Mouse (Mus musculus): ENCODE measurements around the gene Aox3. TPM values are rescaled to one million over a fixed set of nuclear protein-coding genes. Genes with fewer than 3 reads are reported as not detected.

Aox3 gene
- polyA plus RNA-seq, 1 experiment from 2014 or later, result 0.10 TPM

GRCm38 (mm10) chr1:58195541-58195940, 82.6 kb downstream of the Aox3 start:
- ChIA-PET CTCF (no interaction called here), POLR2A (no interaction called here)
- peaks cover 21% of the 10 kb centered on the region for H3K27me3 ChIP-seq
- in situ Hi-C loops (cut with MboI; ENCODE audit: low pct_unique_long_range_greater_than_20kb), result no loop called here
- no peak for TF ChIP-seq CTCF (IDR thresholded peaks at IDR 0.05)
- DNase-seq (ENCODE audit: low read depth, low spot score) (no peak), ATAC-seq (no peak)

GRCm38 (mm10) chr1:58197023-58197422, 84.1 kb downstream of the Aox3 start:
- no peak for TF ChIP-seq CTCF (IDR thresholded peaks at IDR 0.05)
- in situ Hi-C loops (cut with MboI; ENCODE audit: low pct_unique_long_range_greater_than_20kb), result no loop called here
- H3K27me3 ChIP-seq, result peaks cover 18% of the 10 kb centered on the region
- DNase-seq (ENCODE audit: low read depth, low spot score) (no peak), ATAC-seq (no peak)
- ChIA-PET POLR2A (no interaction called here), CTCF (no interaction called here)

- CTCF ChIA-PET, result no interaction called here
- in situ Hi-C loops (cut with MboI; ENCODE audit: low pct_unique_long_range_greater_than_20kb), result no loop called here
- ATAC-seq (no peak), DNase-seq (ENCODE audit: low read depth, low spot score) (no peak)
- POLR2A ChIA-PET, result no interaction called here
- no peak for TF ChIP-seq CTCF (IDR thresholded peaks at IDR 0.05)
- peaks cover 23% of the 10 kb centered on the region for H3K27me3 ChIP-seq
Observed at GRCm38 (mm10) chr1:58198386-58198785, 85.5 kb downstream of the Aox3 start.

DNA sequence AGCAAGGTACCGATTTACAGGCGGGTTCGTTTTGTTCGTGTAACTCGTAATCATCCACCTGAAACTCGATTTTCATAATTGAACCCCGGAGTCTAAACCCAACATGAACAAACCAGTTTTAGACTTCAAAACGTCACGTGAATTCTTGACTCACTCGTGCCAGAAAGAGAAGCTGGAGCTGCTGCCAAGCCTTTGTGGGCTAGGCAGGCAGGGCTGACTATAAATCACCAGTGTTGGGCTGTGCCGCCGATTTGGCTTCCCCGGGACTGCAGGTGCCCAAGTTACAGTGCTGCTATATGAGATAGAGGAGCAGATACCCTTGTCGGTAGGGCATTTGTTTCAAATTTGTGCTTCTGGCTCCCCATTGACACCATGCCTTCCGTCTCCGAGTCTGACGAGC, 97.3 kb downstream of the Aox3 start, which contains the start of gene Aox4:
TSS of gene Aox4 (plus strand) at position 195 of the 400 bp plus-strand sequence.
- POLR2A ChIA-PET, result no interaction called here
- TF ChIP-seq CTCF (IDR thresholded peaks at IDR 0.05), result no peak
- DNase-seq (ENCODE audit: low read depth, low spot score), result peak; percentile 10

DNA sequence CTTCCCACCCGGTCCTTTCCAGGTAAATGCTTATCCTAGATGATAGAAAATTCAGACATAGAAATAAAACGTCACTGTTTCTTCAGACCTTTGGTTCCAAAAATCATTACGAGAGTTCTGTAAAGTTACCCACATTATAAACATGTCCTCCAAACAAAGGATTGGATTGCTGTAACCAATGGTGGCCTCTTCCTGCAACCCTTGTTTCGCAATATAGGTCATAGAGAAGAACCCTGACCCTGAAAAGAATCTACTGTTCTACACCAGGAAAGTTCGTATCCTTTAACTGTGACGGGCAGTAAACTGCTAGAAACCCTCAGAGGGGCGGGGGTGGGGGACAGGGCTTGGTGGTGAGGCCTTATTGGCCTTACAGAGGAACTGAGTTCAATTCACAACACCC, 99.9 kb downstream of the Aox3 start:
- DNase-seq (ENCODE audit: low read depth, low spot score) (no peak), ATAC-seq (no peak)
- TF ChIP-seq CTCF (IDR thresholded peaks at IDR 0.05), result no peak
- ChIA-PET POLR2A (no interaction called here), CTCF (no interaction called here)
- peaks cover 5% of the 10 kb centered on the region for H3K27me3 ChIP-seq
- in situ Hi-C loops (cut with MboI; ENCODE audit: low pct_unique_long_range_greater_than_20kb), result no loop called here

More for the DNA sequence above, 97.3 kb downstream of the Aox3 start, which contains the start of gene Aox4:
- peaks cover 7% of the 10 kb centered on the region for H3K27me3 ChIP-seq
- CTCF ChIA-PET, result no interaction called here
- no peak for ATAC-seq
- in situ Hi-C loops (cut with MboI; ENCODE audit: low pct_unique_long_range_greater_than_20kb), result no loop called here

DNA sequence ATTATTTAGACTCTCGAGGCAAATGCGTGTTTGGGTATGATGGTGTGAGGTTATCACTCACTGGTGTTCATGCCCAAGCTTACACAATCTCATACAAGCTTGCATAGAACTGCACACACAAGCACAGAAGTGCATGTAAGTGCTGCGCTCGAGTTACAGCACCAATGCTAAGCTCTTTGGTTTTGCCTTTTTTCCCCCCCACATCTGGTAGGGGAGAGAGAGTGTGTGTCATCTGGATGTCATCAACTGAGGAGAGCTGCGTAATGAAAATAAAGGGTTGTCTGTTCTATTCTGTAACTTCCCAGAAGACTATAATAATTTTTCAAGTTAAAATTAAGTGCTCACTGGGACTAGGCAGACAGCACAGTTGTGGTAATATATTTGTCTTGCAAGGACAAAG, 100.9 kb downstream of the Aox3 start:
- CTCF ChIA-PET, result no interaction called here
- peaks cover 5% of the 10 kb centered on the region for H3K27me3 ChIP-seq
- DNase-seq (ENCODE audit: low read depth, low spot score), result no peak
- no peak for ATAC-seq
- POLR2A ChIA-PET, result no interaction called here
- in situ Hi-C loops (cut with MboI; ENCODE audit: low pct_unique_long_range_greater_than_20kb), result no loop called here
- TF ChIP-seq CTCF (IDR thresholded peaks at IDR 0.05), result no peak

DNA sequence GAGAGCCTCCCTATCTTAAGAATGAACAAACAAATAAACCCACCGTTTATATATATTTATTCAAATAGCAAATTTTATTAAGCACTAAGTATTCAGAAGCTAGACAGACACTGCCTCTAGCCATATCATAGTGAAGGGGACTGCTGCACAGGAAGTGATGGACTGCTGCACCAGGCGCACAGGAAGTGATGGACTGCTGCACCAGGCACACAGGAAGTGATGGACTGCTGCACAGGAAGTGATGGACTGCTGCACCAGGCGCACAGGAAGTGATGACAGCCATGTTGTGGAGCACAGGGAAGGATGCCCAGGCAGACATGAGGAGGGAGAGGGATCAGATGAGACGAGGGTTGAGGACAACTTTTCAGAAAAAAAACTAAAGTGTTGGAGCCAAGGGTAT, 102.4 kb downstream of the Aox3 start:
- ATAC-seq, result no peak
- ChIA-PET POLR2A (no interaction called here), CTCF (no interaction called here)
- H3K27me3 ChIP-seq, result peaks cover 13% of the 10 kb centered on the region
- in situ Hi-C loops (cut with MboI; ENCODE audit: low pct_unique_long_range_greater_than_20kb), result no loop called here
- DNase-seq (ENCODE audit: low read depth, low spot score), result no peak
- no peak for TF ChIP-seq CTCF (IDR thresholded peaks at IDR 0.05)

DNA sequence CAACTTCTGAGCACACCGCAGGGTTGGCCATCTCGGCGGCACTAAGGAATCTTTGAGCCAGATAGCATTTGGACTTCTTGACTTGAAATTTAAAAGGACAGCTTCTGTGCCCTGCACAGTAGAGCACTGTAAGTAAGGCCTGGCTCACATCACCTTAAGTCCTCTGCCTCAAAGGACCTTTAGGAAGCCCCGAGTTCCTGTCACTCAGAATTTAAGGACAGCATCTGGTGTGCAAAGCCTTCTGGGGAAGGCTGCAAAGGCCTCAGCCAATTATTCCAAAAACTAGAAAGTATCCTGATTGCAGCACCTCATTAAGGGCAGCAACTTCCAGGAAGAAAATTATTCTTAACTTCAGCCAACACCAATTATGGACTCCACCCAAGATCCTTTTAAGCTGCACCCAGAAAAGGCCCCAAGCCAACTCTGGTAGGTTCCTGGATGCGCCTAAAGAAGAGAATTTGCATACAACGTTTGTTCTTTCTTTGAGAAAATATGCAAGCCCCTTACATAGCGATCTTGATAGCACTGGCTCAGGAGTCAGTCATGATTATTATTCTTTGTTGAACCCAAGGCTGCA, 103.1 kb downstream of the Aox3 start:
- POLR2A ChIA-PET, result no interaction called here

GRCm38 (mm10) chr1:58221070-58221469, 108.1 kb downstream of the Aox3 start:
- in situ Hi-C loops (cut with MboI; ENCODE audit: low pct_unique_long_range_greater_than_20kb), result no loop called here
- peaks cover 39% of the 10 kb centered on the region for H3K27me3 ChIP-seq
- CTCF ChIA-PET, result no interaction called here
- DNase-seq (ENCODE audit: low read depth, low spot score) (no peak), ATAC-seq (no peak)
- no peak for TF ChIP-seq CTCF (IDR thresholded peaks at IDR 0.05)
- POLR2A ChIA-PET, result no interaction called here

More for the DNA sequence above, 103.1 kb downstream of the Aox3 start:
- DNase-seq (ENCODE audit: low read depth, low spot score), result no peak
- no peak for ATAC-seq
- CTCF ChIA-PET, result no interaction called here
- H3K27me3 ChIP-seq, result peaks cover 8% of the 10 kb centered on the region
- in situ Hi-C loops (cut with MboI; ENCODE audit: low pct_unique_long_range_greater_than_20kb), result no loop called here
- TF ChIP-seq CTCF (IDR thresholded peaks at IDR 0.05), result no peak

- no peak for TF ChIP-seq CTCF (IDR thresholded peaks at IDR 0.05)
- CTCF ChIA-PET, result no interaction called here
- ATAC-seq (no peak), DNase-seq (ENCODE audit: low read depth, low spot score) (no peak)
- POLR2A ChIA-PET, result no interaction called here
- in situ Hi-C loops (cut with MboI; ENCODE audit: low pct_unique_long_range_greater_than_20kb), result no loop called here
- peaks cover 47% of the 10 kb centered on the region for H3K27me3 ChIP-seq
Observed at GRCm38 (mm10) chr1:58221879-58222278, 108.9 kb downstream of the Aox3 start.

- in situ Hi-C loops (cut with MboI; ENCODE audit: low pct_unique_long_range_greater_than_20kb), result no loop called here
- ChIA-PET CTCF (no interaction called here), POLR2A (no interaction called here)
- TF ChIP-seq CTCF (IDR thresholded peaks at IDR 0.05), result no peak
- no peak for DNase-seq (ENCODE audit: low read depth, low spot score)
- H3K27me3 ChIP-seq, result peaks cover 61% of the 10 kb centered on the region
- ATAC-seq, result no peak
Observed at GRCm38 (mm10) chr1:58228086-58228485, 115.2 kb downstream of the Aox3 start.

DNA sequence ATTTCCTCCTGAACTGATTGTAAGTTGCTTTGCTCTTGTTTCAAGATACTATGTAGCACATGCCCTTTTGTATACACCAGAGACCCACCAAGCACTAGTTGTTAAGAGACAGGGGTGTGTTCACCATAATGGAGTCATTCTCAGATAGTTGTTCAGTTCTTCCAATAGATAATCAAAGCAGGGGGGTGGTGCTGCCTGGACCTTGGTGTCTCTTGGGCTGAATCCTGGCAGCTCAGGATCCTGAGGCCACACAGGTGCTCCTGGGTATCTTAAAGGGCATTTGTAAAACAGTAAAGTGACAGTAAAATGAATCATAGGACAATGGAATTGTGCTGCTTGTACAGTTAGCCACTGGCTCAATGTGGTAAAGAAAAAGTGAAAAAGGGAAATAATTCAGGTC, 116.0 kb downstream of the Aox3 start:
- ChIA-PET POLR2A (no interaction called here), CTCF (no interaction called here)
- ATAC-seq, result no peak
- peaks cover 60% of the 10 kb centered on the region for H3K27me3 ChIP-seq
- no peak for TF ChIP-seq CTCF (IDR thresholded peaks at IDR 0.05)
- in situ Hi-C loops (cut with MboI; ENCODE audit: low pct_unique_long_range_greater_than_20kb), result no loop called here
- DNase-seq (ENCODE audit: low read depth, low spot score), result no peak
